Mouse (Mus musculus) spleen, adult 2 months (tissue): ENCODE measurements around the gene Tor1aip2. TPM values are rescaled to one million over a fixed set of nuclear protein-coding genes. Genes with fewer than 3 reads are reported as not detected.

ENCODE experiments used
- DNase-seq, 2 experiments: peaks; one replicate each; pipeline versions ENCODE4 v3.0.0 to v3.0.0-alpha.2; 2012 to 2021; ENCODE audit warnings: low spot score in 2 of 2, low read depth in 1 of 2
- H3K27ac ChIP-seq: fragments of 200-500 bp; 2 replicates; pipeline ENCODE4 v1.5.1; 2012; ENCODE audit warnings: low read length, inconsistent platforms; ENCODE audit not compliant: insufficient read depth
- H3K27me3 ChIP-seq: fragments of 200-500 bp; 2 replicates; pipeline ENCODE4 v1.6.1; 2012; ENCODE audit warnings: mild to moderate bottlenecking, moderate library complexity, low read length, inconsistent platforms; ENCODE audit not compliant: control insufficient read depth, insufficient read depth
- H3K36me3 ChIP-seq: fragments of 200-500 bp; 2 replicates; pipeline ENCODE4 v1.6.1; 2012; ENCODE audit warnings: mild to moderate bottlenecking, low read length, inconsistent platforms; ENCODE audit not compliant: control insufficient read depth, insufficient read depth
- H3K4me1 ChIP-seq: fragments of 200-500 bp; 2 replicates; pipeline ENCODE4 v1.6.1; 2011; ENCODE audit warnings: inconsistent platforms; ENCODE audit not compliant: control insufficient read depth, insufficient read depth, insufficient read length
- H3K4me3 ChIP-seq: fragments of 200-500 bp; 2 replicates; pipeline ENCODE4 v1.5.1; 2011; ENCODE audit warnings: mild to moderate bottlenecking, inconsistent platforms; ENCODE audit not compliant: insufficient read depth, insufficient read length; ENCODE audit errors: extremely low read depth
- CTCF ChIP-seq: fragments of 200-500 bp; IDR thresholded peaks from 2 replicates; pipeline ENCODE4 v1.5.1; 2011; ENCODE audit warnings: mild to moderate bottlenecking, inconsistent platforms; ENCODE audit not compliant: insufficient read depth, insufficient read length, insufficient replicate concordance; ENCODE audit errors: extremely low read depth
- POLR2A ChIP-seq: fragments of 200-500 bp; IDR thresholded peaks from 2 replicates; pipeline ENCODE4 v1.6.1; 2011; ENCODE audit warnings: low read depth, low read length, inconsistent platforms
- WGBS: fragments of 180-500 bp; shearing (Covaris S2); methylation state at CpG from one replicate; pipeline ENCODE4 v1.1.7; 2018; 5-methylcytosine and 5-hydroxymethylcytosine counted together
- polyA plus RNA-seq: library from polyadenylated mRNA; depleted of rRNA; stranded (reverse); fragments of >200 nt; gene quantifications from 2 replicates; pipeline ENCODE4 v1.2.3, GENCODE M21; 2012

The Tor1aip2 gene
- polyA plus RNA-seq, 1 experiment = 28.9 TPM

DNA sequence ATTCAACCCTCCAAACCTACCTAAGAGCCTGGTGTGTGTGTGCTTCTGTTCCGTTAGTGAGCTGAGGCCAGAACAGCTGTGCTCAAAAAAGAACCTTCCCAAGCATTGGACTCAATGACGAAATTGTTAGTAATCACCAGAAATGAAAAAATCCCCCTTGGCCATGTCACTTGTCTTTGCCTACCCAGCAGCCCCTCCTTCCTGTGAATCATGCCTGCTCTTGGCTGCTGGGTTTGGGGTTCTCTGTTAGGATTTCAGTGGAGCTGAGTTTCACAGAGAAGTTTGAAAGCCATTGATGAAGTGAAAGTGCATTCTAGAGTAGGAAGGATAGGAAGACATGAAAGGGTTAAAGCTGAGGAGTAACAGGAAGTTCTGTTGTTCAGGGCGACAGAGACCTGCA, 30.9 kb downstream of the Tor1aip2 start:
- Histone ChIP-seq H3K27me3 (no peaks in the 10 kb centered on the region), H3K27ac (no peak overlapping the region), H3K36me3 (peaks cover 33% of the 10 kb centered on the region), H3K4me1 (no peaks in the 10 kb centered on the region), H3K4me3 (no peak overlapping the region)
- TF ChIP-seq POLR2A = no peak
- TF ChIP-seq CTCF = no peak
- DNase-seq = no peak
- 62% methylated on average over 3 of the region's 3 CpGs for WGBS

DNA sequence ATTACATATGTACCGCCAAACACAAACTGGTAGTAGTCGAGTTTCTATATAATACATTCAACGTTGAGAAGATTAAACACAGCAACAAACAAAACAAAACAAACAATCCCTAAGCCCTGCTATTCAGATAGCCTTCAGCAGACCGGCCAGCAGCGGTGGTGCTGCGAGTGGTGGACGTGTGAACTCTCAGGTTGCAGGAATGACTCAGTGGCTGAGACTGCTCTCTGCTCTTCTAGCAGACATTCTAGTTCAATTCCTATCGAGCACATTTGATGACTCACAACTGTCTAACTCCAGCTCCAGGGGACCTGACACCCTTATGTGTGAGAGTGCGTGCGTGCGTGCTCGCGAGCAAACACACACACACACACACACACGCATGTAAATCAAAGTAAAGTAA, 34.9 kb downstream of the Tor1aip2 start:
- H3K4me1 ChIP-seq = no peaks in the 10 kb centered on the region
- WGBS = 88% methylated on average over 14 of the region's 14 CpGs

GRCm38 (mm10) chr1:156073169-156073821, 38.1 kb downstream of the Tor1aip2 start:
- Histone ChIP-seq H3K4me3 (no peak overlapping the region), H3K27ac (no peak overlapping the region), H3K27me3 (no peaks in the 10 kb centered on the region), H3K36me3 (0 out of 2 replicates have a peak, but pooled peaks cover under 1% of the 10 kb centered on the region), H3K4me1 (no peaks in the 10 kb centered on the region)
- DNase-seq = no peak
- no peak for TF ChIP-seq POLR2A
- TF ChIP-seq CTCF = no peak
- 68% methylated on average over 15 of the region's 15 CpGs for WGBS

More for the DNA sequence above, 34.9 kb downstream of the Tor1aip2 start:
- Histone ChIP-seq H3K27me3 (no peaks in the 10 kb centered on the region), H3K27ac (no peak overlapping the region), H3K36me3 (peaks cover 8% of the 10 kb centered on the region), H3K4me3 (no peak overlapping the region)
- no peak for TF ChIP-seq CTCF
- no peak for TF ChIP-seq POLR2A
- DNase-seq = no peak

- no peak for DNase-seq
- Histone ChIP-seq H3K27me3 (no peaks in the 10 kb centered on the region), H3K4me3 (no peak overlapping the region), H3K36me3 (no peaks in the 10 kb centered on the region), H3K27ac (no peak overlapping the region), H3K4me1 (no peaks in the 10 kb centered on the region)
- WGBS = 77% methylated on average over 8 of the region's 8 CpGs
- no peak for TF ChIP-seq CTCF
- no peak for TF ChIP-seq POLR2A
Measured at GRCm38 (mm10) chr1:156074575-156074974, 39.4 kb downstream of the Tor1aip2 start.

GRCm38 (mm10) chr1:156076474-156076873, 41.3 kb downstream of the Tor1aip2 start:
- no peak overlapping the region for H3K27ac ChIP-seq
- WGBS = 33% methylated on average over 4 of the region's 4 CpGs
- no peaks in the 10 kb centered on the region for H3K4me1 ChIP-seq
- H3K27me3 ChIP-seq = no peaks in the 10 kb centered on the region
- H3K4me3 ChIP-seq = no peak overlapping the region
- TF ChIP-seq POLR2A (no peak), CTCF (no peak)
- H3K36me3 ChIP-seq = no peaks in the 10 kb centered on the region
- no peak for DNase-seq

DNA sequence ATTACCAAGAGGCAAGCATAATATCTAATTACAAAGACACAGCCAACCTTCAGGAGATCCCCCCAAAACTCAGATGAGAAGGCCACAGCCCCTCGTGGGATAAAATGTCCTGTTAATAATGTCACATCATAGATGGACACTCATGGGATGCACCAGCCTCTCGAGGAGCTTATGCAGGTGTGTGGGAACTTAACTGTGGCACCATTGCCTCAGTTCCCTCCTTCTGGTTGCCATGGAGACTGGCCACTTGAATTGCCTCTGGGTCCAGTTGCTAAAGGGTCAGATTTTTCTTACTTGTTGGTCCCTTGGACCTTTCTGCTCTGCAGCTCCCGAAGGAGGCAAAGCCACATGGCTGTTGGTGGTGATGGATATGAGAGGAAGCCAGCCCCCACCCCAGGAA, 42.5 kb downstream of the Tor1aip2 start:
- no peaks in the 10 kb centered on the region for H3K27me3 ChIP-seq
- WGBS = 70% methylated on average over 3 of the region's 3 CpGs
- no peak for TF ChIP-seq CTCF
- H3K27ac ChIP-seq = no peak overlapping the region
- no peak for DNase-seq
- H3K4me3 ChIP-seq = no peak overlapping the region
- no peaks in the 10 kb centered on the region for H3K4me1 ChIP-seq
- no peaks in the 10 kb centered on the region for H3K36me3 ChIP-seq

DNA sequence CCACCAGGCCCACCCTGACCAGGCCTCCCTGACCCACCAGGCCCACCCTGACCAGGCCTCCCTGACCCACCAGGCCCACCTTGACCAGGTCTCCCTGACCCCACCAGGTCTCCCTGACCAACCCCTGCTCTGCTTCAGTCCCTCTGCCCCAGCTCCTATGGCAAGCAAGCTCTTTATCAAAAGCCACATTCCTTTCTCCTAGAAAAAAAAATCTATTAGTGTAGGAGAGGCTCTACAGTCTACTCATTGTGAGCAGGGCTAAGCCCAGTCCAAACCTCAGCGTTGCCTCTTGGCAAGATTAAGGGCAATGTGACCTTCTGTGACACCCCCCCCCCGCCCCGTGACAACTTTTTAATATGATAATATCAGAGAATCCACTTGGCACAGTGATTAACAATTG, 49.4 kb downstream of the Tor1aip2 start:
- DNase-seq = no peak
- Histone ChIP-seq H3K4me1 (no peaks in the 10 kb centered on the region), H3K27me3 (no peaks in the 10 kb centered on the region), H3K36me3 (no peaks in the 10 kb centered on the region), H3K27ac (no peak overlapping the region), H3K4me3 (no peak overlapping the region)
- WGBS = 85% methylated on average over 3 of the region's 3 CpGs
- TF ChIP-seq CTCF = no peak
